Mouse (Mus musculus) midbrain, embryonic 14.5 days (tissue): ENCODE results near the gene Fbln2. TPM values are rescaled to one million over a fixed set of nuclear protein-coding genes. Genes with fewer than 3 reads are reported as not detected.

Experiments
- ATAC-seq: fragments of 200-750 bp; cut with Nextera tagmentation; 2 replicates; pipeline ENCODE4 v1.8.0; 2017; ENCODE audit warnings: moderate number of reproducible peaks, moderate library complexity; ENCODE audit not compliant: low FRiP score, low TSS enrichment
- DNase-seq: peaks from one replicate; pipeline ENCODE4 v3.0.0-alpha.2; 2015
- H3K27ac ChIP-seq: fragments of 300-500 bp; sonication (generic); replicated peaks from 2 replicates; pipeline ENCODE4 v1.5.1; 2014; ENCODE audit warnings: mild to moderate bottlenecking, low read depth, low read length, moderate library complexity
- H3K27me3 ChIP-seq: fragments of 300-500 bp; sonication (generic); 2 replicates; pipeline ENCODE4 v1.6.1; 2014; ENCODE audit warnings: low read length, control low read depth, mixed read lengths; ENCODE audit not compliant: control insufficient read depth, insufficient read depth
- H3K36me3 ChIP-seq: fragments of 300-500 bp; sonication (generic); 2 replicates; pipeline ENCODE4 v1.6.1; 2014; ENCODE audit warnings: low read length, control low read depth; ENCODE audit not compliant: control insufficient read depth, insufficient read depth
- H3K4me1 ChIP-seq: fragments of 300-500 bp; sonication (generic); 2 replicates; pipeline ENCODE4 v1.6.1; 2014; ENCODE audit warnings: mild to moderate bottlenecking, antibody characterized with exemption, low read length, control low read depth; ENCODE audit not compliant: control insufficient read depth, insufficient read depth
- H3K4me2 ChIP-seq: fragments of 300-500 bp; sonication (generic); 2 replicates; pipeline ENCODE4 v1.6.1; 2014; ENCODE audit warnings: mild to moderate bottlenecking, low read length, moderate library complexity
- H3K4me3 ChIP-seq: fragments of 300-500 bp; sonication (generic); replicated peaks from 2 replicates; pipeline ENCODE4 v1.5.1; 2014; ENCODE audit warnings: low read depth, low read length
- H3K9ac ChIP-seq: fragments of 300-500 bp; sonication (generic); replicated peaks from 2 replicates; pipeline ENCODE4 v1.6.1; 2014; ENCODE audit warnings: mild to moderate bottlenecking, low read length, moderate library complexity
- H3K9me3 ChIP-seq: fragments of 300-500 bp; sonication (generic); 2 replicates; pipeline ENCODE4 v1.6.1; 2016; ENCODE audit warnings: low read length, control low read depth, mixed read lengths; ENCODE audit not compliant: control insufficient read depth
- WGBS: fragments of 180-500 bp; shearing (Covaris S2); extraction: QIAGEN DNeasy Blood & Tissue Kit; methylation state at CpG from one replicate; pipeline ENCODE4 v1.1.7; 2014; 5-methylcytosine and 5-hydroxymethylcytosine counted together
- polyA plus RNA-seq: library from polyadenylated mRNA; unstranded; fragments of >200 nt; fragmentation: Nextera tagmentation; extraction: Ambion mirVana; gene quantifications from 2 replicates; pipeline ENCODE4 v1.2.1, GENCODE M21; 2014

Gene Fbln2
- polyA plus RNA-seq, 1 experiment from 2014 or later = 12.0 TPM

GRCm38 (mm10) chr6:91260347-91260986, 48.2 kb downstream of the Fbln2 start:
- Histone ChIP-seq H3K9me3 (no peaks in the 10 kb centered on the region), H3K4me2 (no peak overlapping the region), H3K27ac (no peak overlapping the region), H3K27me3 (no peaks in the 10 kb centered on the region), H3K9ac (no peak overlapping the region), H3K4me1 (peaks cover 7% of the 10 kb centered on the region), H3K36me3 (no peaks in the 10 kb centered on the region), H3K4me3 (no peak overlapping the region)
- 82% methylated on average over 8 of the region's 8 CpGs for WGBS
- no peak for DNase-seq
- no peak for ATAC-seq

GRCm38 (mm10) chr6:91260987-91261367, 48.7 kb downstream of the Fbln2 start:
- ATAC-seq = no peak

GRCm38 (mm10) chr6:91265616-91266015, 53.4 kb downstream of the Fbln2 start:
- Histone ChIP-seq H3K36me3 (no peaks in the 10 kb centered on the region), H3K4me2 (no peak overlapping the region), H3K9ac (no peak overlapping the region), H3K4me1 (peaks cover 7% of the 10 kb centered on the region), H3K4me3 (no peak overlapping the region), H3K27me3 (no peaks in the 10 kb centered on the region), H3K27ac (0 out of 2 replicates have a peak overlapping the region, but pooled peaks have one; percentile 32), H3K9me3 (no peaks in the 10 kb centered on the region)
- DNase-seq = no peak
- 84% methylated on average over 12 of the region's 12 CpGs for WGBS
- no peak for ATAC-seq

More at GRCm38 (mm10) chr6:91260987-91261367, 48.7 kb downstream of the Fbln2 start:
- Histone ChIP-seq H3K9ac (no peak overlapping the region), H3K27me3 (no peaks in the 10 kb centered on the region), H3K9me3 (no peaks in the 10 kb centered on the region), H3K4me2 (no peak overlapping the region), H3K27ac (no peak overlapping the region), H3K36me3 (no peaks in the 10 kb centered on the region), H3K4me1 (peaks cover 7% of the 10 kb centered on the region), H3K4me3 (no peak overlapping the region)
- DNase-seq = no peak
- WGBS = 44% methylated on average over 3 of the region's 3 CpGs

- Histone ChIP-seq H3K27me3 (no peaks in the 10 kb centered on the region), H3K9me3 (no peaks in the 10 kb centered on the region), H3K36me3 (no peaks in the 10 kb centered on the region), H3K9ac (no peak overlapping the region), H3K27ac (0 out of 2 replicates have a peak overlapping the region, but pooled peaks have one; percentile 32), H3K4me3 (no peak overlapping the region), H3K4me2 (no peak overlapping the region), H3K4me1 (peaks cover under 1% of the 10 kb centered on the region)
- WGBS = 74% methylated on average over 1 of the region's 1 CpGs
- ATAC-seq (no peak), DNase-seq (no peak)
Measured at GRCm38 (mm10) chr6:91266647-91267046, 54.4 kb downstream of the Fbln2 start.

GRCm38 (mm10) chr6:91268318-91268717, 56.1 kb downstream of the Fbln2 start:
- Histone ChIP-seq H3K27me3 (no peaks in the 10 kb centered on the region), H3K9me3 (no peaks in the 10 kb centered on the region), H3K27ac (no peak overlapping the region), H3K36me3 (no peaks in the 10 kb centered on the region), H3K4me3 (no peak overlapping the region), H3K4me2 (no peak overlapping the region), H3K4me1 (no peaks in the 10 kb centered on the region), H3K9ac (no peak overlapping the region)
- ATAC-seq = no peak
- 69% methylated on average over 9 of the region's 9 CpGs for WGBS
- peak; percentile 14 for DNase-seq

- under 1% methylated on average over 7 of the region's 7 CpGs for WGBS
- Histone ChIP-seq H3K27me3 (no peaks in the 10 kb centered on the region), H3K4me1 (no peaks in the 10 kb centered on the region; the same call in 1 of the 2 replicates), H3K4me3 (no peak overlapping the region), H3K9ac (no peak overlapping the region), H3K27ac (no peak overlapping the region), H3K36me3 (no peaks in the 10 kb centered on the region), H3K4me2 (no peak overlapping the region), H3K9me3 (no peaks in the 10 kb centered on the region)
- ATAC-seq = peak; percentile 17; the same call in 1 of the 2 replicates
- peak; percentile 89 for DNase-seq
Measured at GRCm38 (mm10) chr6:91277549-91277948, 65.3 kb downstream of the Fbln2 start.

DNA sequence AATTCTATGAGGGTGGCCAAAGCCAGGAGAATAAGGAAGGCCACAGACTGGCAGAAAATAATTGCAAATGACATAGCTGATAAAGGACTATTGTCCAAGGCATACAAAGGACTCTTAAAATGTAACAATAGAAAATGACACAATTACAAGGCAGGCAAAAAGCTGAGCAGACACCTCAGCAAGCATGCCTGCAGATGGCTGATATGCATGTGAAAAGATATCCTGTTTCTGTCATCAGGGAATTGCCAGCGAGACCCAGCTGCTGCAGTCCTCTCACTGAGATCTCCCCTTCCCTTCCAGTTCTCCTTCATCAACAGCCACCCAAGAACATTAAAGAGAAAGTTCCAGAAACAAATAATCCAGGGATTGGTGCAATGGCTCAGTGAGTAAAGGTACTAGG, 66.0 kb downstream of the Fbln2 start:
- no peak overlapping the region for H3K27ac ChIP-seq

GRCm38 (mm10) chr6:91279477-91279876, 67.2 kb downstream of the Fbln2 start:
- DNase-seq (no peak), ATAC-seq (no peak)
- no peak overlapping the region for H3K27ac ChIP-seq
- H3K9ac ChIP-seq = no peak overlapping the region
- H3K4me2 ChIP-seq = no peak overlapping the region
- H3K27me3 ChIP-seq = no peaks in the 10 kb centered on the region
- H3K4me1 ChIP-seq = peaks cover 6% of the 10 kb centered on the region
- no peaks in the 10 kb centered on the region for H3K36me3 ChIP-seq
- H3K4me3 ChIP-seq = no peak overlapping the region
- H3K9me3 ChIP-seq = no peaks in the 10 kb centered on the region
- 36% methylated on average over 4 of the region's 4 CpGs for WGBS

More for the DNA sequence above, 66.0 kb downstream of the Fbln2 start:
- no peak for DNase-seq
- Histone ChIP-seq H3K4me2 (no peak overlapping the region), H3K4me3 (no peak overlapping the region), H3K4me1 (no peaks in the 10 kb centered on the region; the same call in 1 of the 2 replicates), H3K27me3 (no peaks in the 10 kb centered on the region), H3K9ac (no peak overlapping the region), H3K9me3 (no peaks in the 10 kb centered on the region), H3K36me3 (no peaks in the 10 kb centered on the region)
- no peak for ATAC-seq
- 13% methylated on average over 1 of the region's 1 CpGs for WGBS

GRCm38 (mm10) chr6:91281206-91281605, 69.0 kb downstream of the Fbln2 start:
- Histone ChIP-seq H3K4me1 (peaks cover 23% of the 10 kb centered on the region), H3K27ac (no peak overlapping the region), H3K27me3 (peaks cover 2% of the 10 kb centered on the region; the same call in 1 of the 2 replicates), H3K9ac (no peak overlapping the region), H3K36me3 (no peaks in the 10 kb centered on the region), H3K4me2 (no peak overlapping the region), H3K9me3 (no peaks in the 10 kb centered on the region), H3K4me3 (no peak overlapping the region)
- DNase-seq (peak; percentile 95), ATAC-seq (0 out of 2 replicates have a peak, but pooled peaks have one; percentile 26)
- WGBS = 2% methylated on average over 6 of the region's 6 CpGs
